Mouse (Mus musculus): ENCODE measurements around the gene Timm50.
A peak's percentile ranks its signal among the peaks of the same experiment; 100 is the strongest.

Timm50 gene

GRCm38 (mm10) chr7:28325293-28325692, 13.4 kb upstream of the Timm50 start:
- no peak for DNase-seq (ENCODE audit: low spot score)

GRCm38 (mm10) chr7:28321974-28322720, 10.3 kb upstream of the Timm50 start:
- no peak for DNase-seq (ENCODE audit: low spot score)

- no peak for DNase-seq (ENCODE audit: low spot score)
Observed at GRCm38 (mm10) chr7:28318714-28319113, 6.8 kb upstream of the Timm50 start.

GRCm38 (mm10) chr7:28318036-28318435, 6.2 kb upstream of the Timm50 start:
- DNase-seq (ENCODE audit: low spot score), result no peak

- peak; percentile 31 for DNase-seq (ENCODE audit: low spot score)
Observed at GRCm38 (mm10) chr7:28311151-28311925, 534 bp downstream of the Timm50 start.

GRCm38 (mm10) chr7:28309737-28310136, 2.1 kb downstream of the Timm50 start:
- DNase-seq (ENCODE audit: low spot score), result no peak

- no peak for DNase-seq (ENCODE audit: low spot score)
Observed at GRCm38 (mm10) chr7:28306216-28306615, 5.7 kb downstream of the Timm50 start.

GRCm38 (mm10) chr7:28305641-28306040, 6.2 kb downstream of the Timm50 start:
- DNase-seq (ENCODE audit: low spot score), result no peak

GRCm38 (mm10) chr7:28301616-28302433, 10.0 kb downstream of the Timm50 start, which contains the start of gene Dll3:
Gene Dll3, minus strand, starts transcription at chr7:28302238.
- DNase-seq (ENCODE audit: low spot score), result no peak

- DNase-seq (ENCODE audit: low spot score), result no peak
Observed at GRCm38 (mm10) chr7:28298837-28299625, 12.8 kb downstream of the Timm50 start.

- DNase-seq (ENCODE audit: low spot score), result no peak
Observed at GRCm38 (mm10) chr7:28294481-28294880, 17.4 kb downstream of the Timm50 start.

- DNase-seq (ENCODE audit: low spot score), result no peak
Observed at GRCm38 (mm10) chr7:28290638-28291590, 21.0 kb downstream of the Timm50 start, which contains the start of gene Selenov. Gene Selenov, minus strand, starts transcription at chr7:28291186.

- no peak for DNase-seq (ENCODE audit: low spot score)
Observed at GRCm38 (mm10) chr7:28290165-28290564, 21.7 kb downstream of the Timm50 start.

- no peak for DNase-seq (ENCODE audit: low spot score)
Observed at GRCm38 (mm10) chr7:28280630-28281029, 31.2 kb downstream of the Timm50 start.

- DNase-seq (ENCODE audit: low spot score), result no peak
Observed at GRCm38 (mm10) chr7:28278279-28278652, 33.6 kb downstream of the Timm50 start.

- peak; percentile 88 for DNase-seq (ENCODE audit: low spot score)
Observed at GRCm38 (mm10) chr7:28277615-28278278, 34.1 kb downstream of the Timm50 start, which contains the start of gene Eid2b. Gene Eid2b, plus strand, starts transcription at chr7:28277739.

- DNase-seq (ENCODE audit: low spot score), result no peak
Observed at GRCm38 (mm10) chr7:28277237-28277614, 34.6 kb downstream of the Timm50 start.

GRCm38 (mm10) chr7:28271761-28272160, 40.1 kb downstream of the Timm50 start:
- DNase-seq (ENCODE audit: low spot score), result no peak

- no peak for DNase-seq (ENCODE audit: low spot score)
Observed at GRCm38 (mm10) chr7:28269355-28269754, 42.5 kb downstream of the Timm50 start.

- DNase-seq (ENCODE audit: low spot score), result no peak
Observed at GRCm38 (mm10) chr7:28268576-28268975, 43.3 kb downstream of the Timm50 start.

Data from left cerebral cortex, adult 11 months (tissue).